Mouse (Mus musculus): ENCODE data around the gene Rhbdl1. TPM values are rescaled to one million over a fixed set of nuclear protein-coding genes. Genes with fewer than 3 reads are reported as not detected.
A peak's percentile ranks its signal among the peaks of the same experiment; 100 is the strongest.

Rhbdl1 gene
- polyA plus RNA-seq, 1 experiment from 2014 or later = 11.2 TPM

DNA sequence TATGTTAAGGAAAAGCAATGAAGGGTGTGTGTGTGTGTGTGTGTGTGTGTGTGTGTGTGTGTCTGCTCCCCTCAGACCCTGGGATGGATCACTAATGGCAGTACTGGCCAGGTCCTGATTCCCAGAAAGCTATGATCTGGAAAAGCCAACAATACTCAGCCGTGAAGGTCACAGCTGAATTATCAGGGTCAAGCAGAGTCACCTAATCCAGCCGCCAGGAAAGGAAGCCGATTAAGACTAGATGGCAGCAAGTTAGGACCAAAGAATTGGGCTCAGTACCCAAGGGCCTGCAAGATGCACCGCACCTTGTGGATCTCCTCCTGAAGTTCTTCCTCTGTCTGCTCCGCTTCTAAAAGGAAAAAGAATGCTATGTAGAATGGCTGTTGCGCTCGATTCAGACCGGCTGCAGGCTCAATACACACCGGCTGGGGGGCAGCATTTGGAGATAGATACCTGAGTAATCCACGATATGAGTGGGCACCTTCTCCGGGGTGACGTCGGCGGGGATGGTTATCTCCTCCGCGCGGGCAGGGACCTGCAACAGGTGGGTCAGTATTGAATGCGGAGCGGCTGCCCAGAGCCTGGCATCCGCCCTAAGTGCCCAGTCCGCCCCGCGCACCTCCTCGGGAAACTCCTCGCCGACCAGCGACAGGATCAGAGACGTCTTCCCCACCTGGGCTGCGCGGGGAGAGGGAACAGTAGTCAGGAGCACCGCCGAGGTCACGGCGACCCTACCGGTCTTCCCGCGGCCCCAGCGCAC, 6.7 kb upstream of the Rhbdl1 start:
- no peak; the same call in none of the 2 replicates for ATAC-seq

DNA sequence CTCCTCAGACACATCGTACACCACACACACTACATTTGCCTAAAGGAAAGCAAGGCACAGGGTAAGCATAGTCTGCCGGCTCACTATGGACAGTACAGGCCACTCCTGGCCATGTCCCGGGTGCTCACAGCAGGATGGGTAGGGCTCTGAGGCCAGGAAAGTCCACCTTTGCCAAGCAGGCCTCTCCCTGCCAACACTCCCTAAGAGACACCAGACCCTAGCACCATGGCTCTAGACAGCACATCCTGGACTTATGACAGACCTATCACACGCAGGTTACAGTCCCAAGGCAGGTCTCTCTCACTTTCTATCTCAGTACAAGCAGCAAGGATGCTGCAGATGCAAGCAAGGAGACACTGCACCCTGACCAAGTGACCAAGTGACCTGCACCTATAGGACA, 6.0 kb upstream of the Rhbdl1 start:
- H3K4me2 ChIP-seq = peak overlapping the region; percentile 96
- 95% methylated on average over 4 of the region's 4 CpGs for WGBS

More for the DNA sequence above, 6.7 kb upstream of the Rhbdl1 start:
- Histone ChIP-seq H3K9me3 (replicated peaks) (no peaks in the 10 kb centered on the region), H3K9ac (peak overlapping the region; percentile 74), H3K27me3 (no peaks in the 10 kb centered on the region), H3K4me3 (peak overlapping the region; percentile 73), H3K36me3 (ENCODE audit: poor library complexity, severe bottlenecking) (peaks cover 66% of the 10 kb centered on the region), H3K27ac (peak overlapping the region; percentile 66), H3K4me2 (peak overlapping the region; percentile 96), H3K4me1 (peaks cover 17% of the 10 kb centered on the region)
- 4% methylated on average over 35 of the region's 38 CpGs for WGBS

DNA sequence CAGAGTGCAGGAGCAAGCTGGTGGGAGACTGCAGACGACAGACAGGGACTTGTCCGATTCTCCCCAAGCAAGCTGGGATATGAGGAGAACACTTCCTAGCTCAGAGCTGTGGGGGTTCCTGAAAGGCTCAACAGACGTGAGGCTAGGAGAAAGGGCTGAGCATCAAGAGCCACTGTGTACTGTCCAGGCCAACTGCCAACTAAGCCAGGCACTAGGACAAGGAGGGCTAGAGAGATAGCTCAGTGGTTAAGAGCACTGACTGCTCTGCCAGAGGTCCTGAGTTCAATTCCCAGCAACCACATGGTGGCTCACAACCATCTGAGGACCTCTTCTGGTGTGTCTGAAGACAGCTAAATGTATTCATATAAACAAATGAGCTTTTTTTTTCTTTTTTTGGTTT, 5.4 kb upstream of the Rhbdl1 start:
- Histone ChIP-seq H3K4me2 (no peak overlapping the region), H3K27me3 (no peaks in the 10 kb centered on the region), H3K27ac (no peak overlapping the region), H3K4me1 (peaks cover 25% of the 10 kb centered on the region), H3K9me3 (replicated peaks) (no peaks in the 10 kb centered on the region), H3K4me3 (no peak overlapping the region), H3K9ac (0 out of 2 replicates have a peak overlapping the region, but pooled peaks have one; percentile 8), H3K36me3 (ENCODE audit: poor library complexity, severe bottlenecking) (peaks cover 63% of the 10 kb centered on the region)
- 82% methylated on average over 3 of the region's 3 CpGs for WGBS
- no peak for ATAC-seq

More for the DNA sequence above, 6.0 kb upstream of the Rhbdl1 start:
- H3K27ac ChIP-seq = no peak overlapping the region
- peak overlapping the region; percentile 73 for H3K4me3 ChIP-seq
- ATAC-seq = no peak
- H3K9me3 ChIP-seq (replicated peaks) = no peaks in the 10 kb centered on the region
- H3K9ac ChIP-seq = peak overlapping the region; percentile 74
- peaks cover 63% of the 10 kb centered on the region for H3K36me3 ChIP-seq (ENCODE audit: poor library complexity, severe bottlenecking)
- H3K4me1 ChIP-seq = peaks cover 18% of the 10 kb centered on the region
- H3K27me3 ChIP-seq = no peaks in the 10 kb centered on the region

DNA sequence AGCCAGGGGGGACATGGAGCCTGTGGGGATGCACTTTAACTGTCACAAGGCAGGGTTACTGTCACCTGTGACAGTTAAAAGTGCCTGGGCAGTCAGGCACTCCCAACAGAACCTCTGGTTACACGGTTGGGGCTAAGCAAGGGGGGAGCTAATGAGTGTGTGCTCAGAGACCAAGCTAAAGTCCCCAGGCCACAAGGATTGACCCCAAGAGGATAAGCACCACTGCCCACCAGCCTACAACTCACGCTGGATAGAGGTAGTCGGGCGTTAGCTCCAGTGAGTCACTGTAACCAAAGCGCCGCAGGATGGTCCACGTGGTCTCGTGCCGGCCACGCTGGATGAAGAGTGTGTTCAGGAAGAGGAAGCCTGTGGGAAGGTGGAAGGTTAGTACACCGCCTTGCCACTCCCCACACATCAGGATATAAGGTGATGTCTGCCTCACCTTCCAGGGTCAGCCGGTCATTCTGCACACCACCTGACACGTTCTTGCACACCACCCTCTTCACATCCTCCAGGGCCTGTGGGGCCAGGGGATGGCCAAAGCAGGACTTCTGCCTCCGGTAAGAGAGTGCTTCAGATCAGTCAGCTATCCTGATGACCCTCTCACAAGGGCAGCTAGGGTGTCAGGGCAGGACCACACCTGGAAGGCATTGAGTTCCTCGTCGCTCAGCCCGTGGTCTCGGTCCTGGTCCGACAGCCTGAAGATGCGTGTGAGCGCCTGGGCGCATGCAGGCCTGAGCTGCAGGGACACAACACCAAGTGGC, 4.2 kb upstream of the Rhbdl1 start, which contains the start of gene Gm20683:
Gene Gm20683, minus strand, starts transcription at position 647 of the 764 bp plus-strand sequence.
- H3K27ac ChIP-seq = no peak within 1 kb of the TSS
- peaks cover 59% of the 10 kb centered on the region for H3K36me3 ChIP-seq (ENCODE audit: poor library complexity, severe bottlenecking)
- no peak within 1 kb of the TSS for H3K4me3 ChIP-seq
- 96% methylated on average over 22 of the region's 22 CpGs for WGBS
- no peak for ATAC-seq
- H3K4me1 ChIP-seq = peaks cover 37% of the 10 kb centered on the region
- H3K4me2 ChIP-seq = no peak within 1 kb of the TSS
- no peaks in the 10 kb centered on the region for H3K27me3 ChIP-seq
- H3K9ac ChIP-seq = 0 out of 2 replicates have a peak within 1 kb of the TSS, but pooled peaks have one; percentile 8
- no peaks in the 10 kb centered on the region for H3K9me3 ChIP-seq (replicated peaks)

DNA sequence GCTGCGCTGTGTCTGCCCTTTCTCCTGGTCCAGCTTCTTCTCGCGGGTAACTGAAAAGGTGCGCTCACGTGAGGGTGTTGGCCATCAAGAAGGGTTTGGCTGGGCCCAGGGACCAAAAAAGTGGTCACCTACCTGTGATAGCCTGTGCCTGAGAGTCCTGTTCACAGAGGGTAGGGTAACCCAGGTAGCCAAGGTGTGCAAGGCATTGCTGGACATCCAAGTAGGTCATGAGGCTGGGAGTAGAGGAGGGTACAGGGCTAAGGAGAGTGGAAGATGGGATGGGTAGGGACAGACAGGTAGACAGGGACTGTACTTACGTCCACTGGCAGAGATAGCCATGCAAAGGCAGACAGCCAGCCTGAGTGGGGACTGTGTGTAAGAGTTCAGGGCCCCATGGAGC, 3.4 kb upstream of the Rhbdl1 start:
- Histone ChIP-seq H3K9me3 (replicated peaks) (no peaks in the 10 kb centered on the region), H3K4me3 (no peak overlapping the region), H3K27ac (no peak overlapping the region), H3K9ac (no peak overlapping the region), H3K27me3 (no peaks in the 10 kb centered on the region), H3K4me1 (peaks cover 44% of the 10 kb centered on the region), H3K4me2 (no peak overlapping the region), H3K36me3 (ENCODE audit: poor library complexity, severe bottlenecking) (peaks cover 56% of the 10 kb centered on the region)
- WGBS = 93% methylated on average over 6 of the region's 6 CpGs
- no peak for ATAC-seq

DNA sequence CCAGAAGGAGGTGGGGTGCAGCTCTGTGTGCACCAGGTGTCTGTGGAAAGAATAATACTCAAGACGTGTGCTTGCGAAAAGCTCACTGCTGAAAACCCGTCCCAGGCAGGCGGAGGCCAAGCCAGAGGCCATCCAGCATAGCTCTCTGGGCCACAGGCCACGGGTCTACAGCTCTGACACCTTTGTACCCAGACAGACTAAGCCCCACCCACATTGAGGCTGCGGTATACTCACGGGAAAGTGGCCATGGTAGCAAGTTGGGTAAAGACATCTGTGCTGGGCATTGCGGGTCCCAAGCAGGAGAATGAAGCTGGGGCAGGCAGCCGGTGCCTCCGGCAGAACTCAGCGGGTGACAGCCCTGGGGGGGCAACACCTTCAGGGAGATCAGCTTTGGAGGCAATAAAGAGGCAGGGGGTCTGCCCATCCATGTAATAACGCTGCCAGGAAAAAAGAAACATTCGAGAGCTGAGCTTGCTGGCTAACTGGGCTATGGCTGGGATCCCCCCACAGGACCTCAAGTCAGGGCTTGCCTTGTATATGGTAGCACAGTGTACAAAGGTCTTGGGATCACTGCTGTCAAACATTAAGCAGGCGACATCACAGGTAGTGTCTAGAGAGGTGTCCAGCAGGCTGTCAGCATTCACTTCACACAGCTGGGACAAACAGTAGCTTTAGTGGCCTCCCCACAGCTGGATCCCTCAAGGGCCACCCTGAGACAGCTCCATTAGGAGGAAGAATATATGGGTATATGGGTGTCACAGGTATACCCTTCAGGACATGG, 2.5 kb upstream of the Rhbdl1 start:
- Histone ChIP-seq H3K9me3 (replicated peaks) (no peaks in the 10 kb centered on the region), H3K27ac (no peak overlapping the region), H3K4me1 (peaks cover 49% of the 10 kb centered on the region), H3K9ac (no peak overlapping the region), H3K27me3 (no peaks in the 10 kb centered on the region), H3K36me3 (ENCODE audit: poor library complexity, severe bottlenecking) (peaks cover 57% of the 10 kb centered on the region), H3K4me3 (no peak overlapping the region), H3K4me2 (no peak overlapping the region)
- no peak for ATAC-seq
- 87% methylated on average over 14 of the region's 14 CpGs for WGBS

DNA sequence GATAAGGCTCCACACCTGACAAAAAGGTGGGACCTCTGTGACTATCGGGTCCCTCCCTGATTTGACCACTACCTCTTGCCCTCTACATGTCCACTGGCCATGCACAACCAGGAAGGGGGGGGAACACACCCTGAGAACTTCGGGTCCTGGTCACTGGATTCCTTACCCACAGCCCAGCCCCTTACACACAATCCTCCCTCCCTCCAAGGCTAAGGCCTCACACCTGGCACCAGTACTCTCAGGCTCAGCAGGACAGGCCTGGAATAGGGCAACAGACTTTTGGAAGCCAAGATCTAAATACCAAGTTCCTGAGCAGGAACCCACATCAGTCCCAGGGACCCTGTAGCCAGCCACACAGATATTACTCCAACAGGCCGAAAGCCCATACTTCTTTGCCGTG, 1.8 kb upstream of the Rhbdl1 start:
- WGBS = 87% methylated on average over 4 of the region's 4 CpGs
- Histone ChIP-seq H3K9me3 (replicated peaks) (no peaks in the 10 kb centered on the region), H3K9ac (no peak overlapping the region), H3K27me3 (no peaks in the 10 kb centered on the region), H3K4me1 (peaks cover 54% of the 10 kb centered on the region), H3K4me3 (no peak overlapping the region), H3K4me2 (no peak overlapping the region), H3K36me3 (ENCODE audit: poor library complexity, severe bottlenecking) (peaks cover 57% of the 10 kb centered on the region), H3K27ac (no peak overlapping the region)
- ATAC-seq = no peak

DNA sequence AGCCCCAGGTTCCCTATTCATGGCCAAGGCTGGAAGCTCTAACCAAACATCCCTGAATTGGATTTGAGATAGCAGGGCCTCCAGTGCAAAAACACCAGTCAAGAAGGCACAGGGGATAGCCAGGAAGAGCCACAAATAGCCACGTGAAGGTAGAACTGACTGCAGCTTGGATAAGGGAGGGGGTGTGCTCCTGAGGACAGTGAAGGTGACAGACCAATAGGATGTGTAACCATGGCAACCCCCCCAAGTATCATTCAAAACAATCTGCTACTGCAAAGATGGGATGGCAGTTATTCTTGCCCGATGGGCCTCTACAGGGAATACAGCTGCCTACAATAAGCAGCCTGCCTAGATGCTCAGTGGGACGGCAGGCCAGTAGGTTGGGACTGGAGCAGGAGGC, 438 bp upstream of the Rhbdl1 start:
- H3K9me3 ChIP-seq (replicated peaks) = no peaks in the 10 kb centered on the region
- peaks cover 57% of the 10 kb centered on the region for H3K36me3 ChIP-seq (ENCODE audit: poor library complexity, severe bottlenecking)
- peak overlapping the region; percentile 79 for H3K4me2 ChIP-seq
- peaks cover 50% of the 10 kb centered on the region for H3K4me1 ChIP-seq
- peak overlapping the region; percentile 44; the same call in 1 of the 2 replicates for H3K4me3 ChIP-seq
- ATAC-seq = no peak
- WGBS = 27% methylated on average over 3 of the region's 3 CpGs
- peak overlapping the region; percentile 75 for H3K9ac ChIP-seq
- no peaks in the 10 kb centered on the region for H3K27me3 ChIP-seq
- peak overlapping the region; percentile 82 for H3K27ac ChIP-seq

DNA sequence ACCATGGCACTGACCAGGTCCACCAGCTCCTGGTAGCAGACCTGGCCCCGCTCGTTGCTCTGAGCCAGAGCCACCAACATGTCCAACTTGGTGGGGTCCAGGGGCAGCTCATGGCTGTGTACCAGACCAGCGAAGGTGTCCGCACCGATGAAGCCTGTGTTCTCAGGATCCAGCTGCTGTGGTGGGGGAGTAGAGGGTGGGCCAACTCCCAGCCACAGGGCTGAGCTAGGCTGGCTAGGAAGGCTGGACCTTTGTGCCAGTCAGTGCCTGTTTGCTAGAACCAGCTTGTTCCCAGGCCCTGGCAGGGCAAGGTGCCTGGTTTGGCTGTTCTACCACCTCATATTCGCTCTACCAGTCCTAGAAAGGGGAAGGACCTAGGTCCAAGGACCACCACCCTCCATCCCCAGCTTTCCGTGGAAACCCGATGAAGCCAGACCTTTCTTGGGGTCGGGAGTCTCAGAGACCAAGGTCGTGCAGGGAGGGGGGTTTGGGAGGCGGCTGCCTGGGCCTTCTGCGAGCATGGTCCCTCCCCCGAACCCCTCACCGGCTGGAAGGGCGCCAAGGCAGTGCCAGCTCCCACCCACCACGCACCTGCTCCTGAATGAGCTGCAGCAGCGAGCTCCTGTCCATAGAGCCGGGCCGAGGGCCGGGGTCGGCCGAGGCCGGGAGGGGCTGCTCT, 559 bp downstream of the Rhbdl1 start:
- Histone ChIP-seq H3K4me3 (peak overlapping the region; percentile 44), H3K9ac (peak overlapping the region; percentile 75), H3K36me3 (ENCODE audit: poor library complexity, severe bottlenecking) (peaks cover 50% of the 10 kb centered on the region), H3K27me3 (no peaks in the 10 kb centered on the region), H3K4me2 (peak overlapping the region; percentile 79), H3K4me1 (peaks cover 56% of the 10 kb centered on the region), H3K9me3 (replicated peaks) (no peaks in the 10 kb centered on the region), H3K27ac (peak overlapping the region; percentile 82)
- 20% methylated on average over 23 of the region's 23 CpGs for WGBS
- no peak for ATAC-seq

DNA sequence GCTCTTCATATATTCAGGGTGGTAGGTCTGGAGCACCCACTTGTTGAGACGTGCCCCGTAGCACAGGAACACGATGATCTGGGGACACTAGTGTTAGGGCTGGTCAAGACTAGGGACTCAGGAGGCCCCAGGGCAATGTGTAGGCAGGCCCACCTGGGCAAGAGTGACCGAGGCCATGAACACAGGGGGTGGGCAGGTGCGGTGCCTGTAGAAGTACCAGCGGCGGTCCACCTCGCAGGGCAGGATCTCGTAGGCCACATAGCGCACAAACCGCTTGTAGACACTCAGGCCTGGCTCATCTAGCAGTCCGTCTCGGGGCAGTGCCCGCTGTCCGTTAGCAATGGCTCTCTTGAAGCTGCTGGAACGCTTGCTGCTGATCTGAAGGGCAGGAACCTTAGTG, 1.3 kb downstream of the Rhbdl1 start:
- Histone ChIP-seq H3K9me3 (replicated peaks) (no peaks in the 10 kb centered on the region), H3K9ac (peak overlapping the region; percentile 75), H3K27ac (peak overlapping the region; percentile 82; the same call in 1 of the 2 replicates), H3K4me2 (peak overlapping the region; percentile 79), H3K4me1 (peaks cover 63% of the 10 kb centered on the region), H3K36me3 (ENCODE audit: poor library complexity, severe bottlenecking) (peaks cover 50% of the 10 kb centered on the region), H3K27me3 (no peaks in the 10 kb centered on the region), H3K4me3 (no peak overlapping the region)
- WGBS = 94% methylated on average over 16 of the region's 16 CpGs
- no peak for ATAC-seq

DNA sequence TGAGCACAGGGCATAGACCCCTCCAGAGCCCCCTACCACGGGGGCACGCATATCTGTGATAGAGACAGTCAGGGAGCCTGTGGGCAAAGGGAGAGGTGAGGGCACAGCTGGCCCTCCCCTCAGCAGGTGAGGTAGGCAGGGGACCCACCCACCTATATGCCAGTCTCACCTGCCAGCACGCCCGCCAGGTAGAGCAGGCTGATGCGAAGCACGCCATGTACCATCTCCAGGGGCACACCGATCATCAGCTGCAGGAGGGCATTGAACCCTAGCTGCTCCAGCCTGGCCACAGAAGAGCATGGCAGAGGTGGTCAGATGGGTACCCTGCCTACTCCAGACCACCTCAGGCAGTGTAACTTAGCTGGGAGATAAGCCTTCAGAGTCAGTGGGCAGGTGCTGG, 1.8 kb downstream of the Rhbdl1 start:
- H3K27me3 ChIP-seq = no peaks in the 10 kb centered on the region
- no peak overlapping the region for H3K4me3 ChIP-seq
- H3K9ac ChIP-seq = peak overlapping the region; percentile 27
- H3K27ac ChIP-seq = no peak overlapping the region; the same call in 1 of the 2 replicates
- peaks cover 69% of the 10 kb centered on the region for H3K4me1 ChIP-seq
- H3K4me2 ChIP-seq = peak overlapping the region; percentile 98
- no peak for ATAC-seq
- H3K36me3 ChIP-seq (ENCODE audit: poor library complexity, severe bottlenecking) = peaks cover 50% of the 10 kb centered on the region
- no peaks in the 10 kb centered on the region for H3K9me3 ChIP-seq (replicated peaks)
- WGBS = 93% methylated on average over 7 of the region's 7 CpGs

All from forebrain, embryonic 13.5 days (tissue).